Mouse (Mus musculus): ENCODE measurements around the gene Arpc3. TPM values are rescaled to one million over a fixed set of nuclear protein-coding genes. Genes with fewer than 3 reads are reported as not detected.

Gene Arpc3
- polyA plus RNA-seq, 1 experiment from 2014 or later = 164 TPM

Other genes with a start within 250 kb of the Arpc3 start
- 166 and 171 TPM in 2 replicates for gene Ppp1cc, start 233.6 kb upstream of the Arpc3 start, polyA plus RNA-seq (2015; fragmentation: Nextera tagmentation; extraction: Ambion mirVana)
- gene Hvcn1, start 185.1 kb upstream of the Arpc3 start, polyA plus RNA-seq (2015; fragmentation: Nextera tagmentation; extraction: Ambion mirVana) = 5.6 and 7.0 TPM in 2 replicates
- gene Tctn1, start 127.4 kb upstream of the Arpc3 start, polyA plus RNA-seq (2015; fragmentation: Nextera tagmentation; extraction: Ambion mirVana) = 5.0 and 7.2 TPM in 2 replicates
- 8.0 and 8.3 TPM in 2 replicates for gene Pptc7, start 107.5 kb upstream of the Arpc3 start, polyA plus RNA-seq (2015; fragmentation: Nextera tagmentation; extraction: Ambion mirVana)
- gene Rad9b, start 37.6 kb upstream of the Arpc3 start, polyA plus RNA-seq (2015; fragmentation: Nextera tagmentation; extraction: Ambion mirVana) = 10.7 and 10.8 TPM in 2 replicates
- gene Vps29, start 37.5 kb upstream of the Arpc3 start, polyA plus RNA-seq (2015; fragmentation: Nextera tagmentation; extraction: Ambion mirVana) = 203 and 220 TPM in 2 replicates
- gene Gpn3, start 20.0 kb upstream of the Arpc3 start, polyA plus RNA-seq (2015; fragmentation: Nextera tagmentation; extraction: Ambion mirVana) = 57.0 and 57.9 TPM in 2 replicates
- 35.4 and 35.8 TPM in 2 replicates for gene Fam216a, start 19.5 kb upstream of the Arpc3 start, polyA plus RNA-seq (2015; fragmentation: Nextera tagmentation; extraction: Ambion mirVana)
- 38.5 and 41.3 TPM in 2 replicates for gene Anapc7, start 29.8 kb downstream of the Arpc3 start, polyA plus RNA-seq (2015; fragmentation: Nextera tagmentation; extraction: Ambion mirVana)
- gene Atp2a2, start 110.3 kb downstream of the Arpc3 start, polyA plus RNA-seq (2015; fragmentation: Nextera tagmentation; extraction: Ambion mirVana) = 25.5 and 27.3 TPM in 2 replicates
- gene Ift81, start 222.6 kb downstream of the Arpc3 start, polyA plus RNA-seq (2015; fragmentation: Nextera tagmentation; extraction: Ambion mirVana) = 28.5 and 36.0 TPM in 2 replicates

Measured in stomach, embryonic 16.5 days (tissue).